Mouse (Mus musculus) ovary, adult 18-20 months (tissue): ENCODE measurements around the gene Nav2.

Experiments
- DNase-seq: peaks from one replicate; pipeline ENCODE4 v3.0.0; 2022; ENCODE audit warnings: low spot score, mixed read lengths

The Nav2 gene

GRCm38 (mm10) chr7:49523729-49524128 lies 615.2 kb downstream of the Nav2 start:
- peak; percentile 28 for DNase-seq

DNA sequence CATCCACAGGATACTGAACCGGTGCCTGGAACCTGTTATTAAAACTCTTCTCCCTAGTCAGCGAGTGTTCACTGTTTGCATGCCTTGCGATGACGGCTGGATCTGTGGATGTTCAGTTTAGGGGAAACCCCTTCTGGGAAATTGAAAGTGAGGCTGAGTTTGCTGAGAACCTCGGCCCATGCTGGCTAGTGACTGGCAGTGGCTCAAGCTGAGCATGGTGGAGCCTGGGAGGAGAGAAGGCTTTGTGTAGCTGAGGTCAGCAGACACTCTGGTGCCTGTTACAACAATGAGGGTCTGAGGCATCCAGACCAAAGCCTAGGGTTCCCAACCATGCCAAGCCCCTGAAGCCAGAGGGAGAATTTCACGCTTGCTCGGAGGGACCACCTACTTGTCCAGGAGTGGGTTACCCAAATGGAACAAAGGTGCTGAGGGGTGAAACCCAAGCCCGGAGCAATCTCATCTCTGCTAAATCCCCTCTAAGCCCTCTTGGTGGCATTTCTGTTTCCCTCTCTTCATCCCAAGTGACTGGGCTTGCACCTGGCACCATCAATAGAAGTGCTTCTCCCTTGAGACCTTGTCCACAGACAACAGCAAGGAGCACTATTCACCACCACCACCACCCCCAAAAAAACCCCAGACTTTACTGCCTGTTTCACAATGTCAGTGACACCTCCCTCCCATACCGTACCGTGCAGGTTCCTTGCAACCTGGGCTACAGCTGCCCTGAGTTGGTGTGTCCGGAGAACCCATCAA lies 617.0 kb downstream of the Nav2 start:
- DNase-seq = no peak

DNA sequence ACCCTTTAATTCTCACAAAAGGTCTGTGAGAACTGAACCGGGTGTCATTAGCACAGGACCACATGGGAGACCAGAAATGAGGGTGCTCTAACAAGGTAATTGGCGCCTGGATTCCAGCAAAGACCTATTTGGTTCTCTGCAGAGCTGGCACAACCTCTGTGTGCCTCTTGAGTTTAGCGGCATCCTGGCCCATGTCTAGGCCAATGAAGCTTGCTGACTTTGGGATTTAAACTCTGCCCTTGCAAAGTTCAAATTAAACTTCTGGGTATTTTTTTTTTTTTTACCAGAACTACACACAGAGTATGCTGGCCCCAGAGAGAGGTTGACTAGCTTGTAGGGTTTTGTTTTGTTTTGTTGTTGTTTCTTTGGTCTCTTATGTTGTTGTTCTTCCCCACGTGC lies 617.6 kb downstream of the Nav2 start:
- no peak for DNase-seq

GRCm38 (mm10) chr7:49527495-49527894 lies 619.0 kb downstream of the Nav2 start:
- DNase-seq = no peak

- DNase-seq = no peak
These were observed 619.4 kb downstream of the Nav2 start for GRCm38 (mm10) chr7:49527925-49528324.

GRCm38 (mm10) chr7:49529498-49529897 lies 621.0 kb downstream of the Nav2 start:
- no peak for DNase-seq

- DNase-seq = no peak
These were observed 625.1 kb downstream of the Nav2 start for GRCm38 (mm10) chr7:49533571-49533970.

DNA sequence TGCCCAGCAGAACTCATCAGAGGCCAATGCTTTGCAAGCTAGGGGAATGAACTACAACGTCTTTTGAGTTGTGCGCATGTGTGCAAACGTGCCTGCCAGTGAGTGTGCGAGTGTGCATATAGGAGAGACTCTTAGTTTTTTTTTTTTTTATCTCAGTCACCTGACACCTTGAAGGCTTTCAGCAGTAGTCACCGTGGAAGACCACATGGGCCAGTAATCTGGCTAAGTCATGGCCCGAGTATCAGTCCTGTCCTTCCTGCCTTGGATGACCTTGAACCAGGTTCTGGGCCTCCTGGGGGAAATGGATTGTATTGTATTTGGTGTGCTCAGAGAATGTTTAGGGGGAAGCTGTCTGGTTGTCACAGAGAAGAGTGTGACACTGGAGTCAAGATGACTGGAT lies 625.7 kb downstream of the Nav2 start:
- no peak for DNase-seq

GRCm38 (mm10) chr7:49538360-49538759 lies 629.8 kb downstream of the Nav2 start:
- DNase-seq = no peak

DNA sequence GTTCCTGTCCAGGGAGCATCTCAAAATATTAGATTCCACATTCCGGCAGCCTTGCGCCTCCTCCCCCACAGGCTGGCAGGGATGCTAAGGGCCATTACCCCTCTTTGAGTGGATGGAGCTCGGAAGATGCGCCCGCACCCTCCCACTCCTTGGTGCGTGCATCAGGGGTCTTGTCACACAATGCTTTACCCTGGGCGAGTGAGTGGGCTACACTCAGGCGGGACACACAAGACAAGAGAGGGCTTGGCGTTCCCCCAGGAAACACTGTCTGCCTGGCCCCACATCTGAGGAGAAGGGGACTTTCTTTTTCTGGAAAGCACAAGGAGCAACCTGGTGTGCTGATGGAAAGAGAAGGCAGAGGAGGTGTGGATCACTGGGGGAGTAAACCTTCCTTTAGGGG lies 631.7 kb downstream of the Nav2 start:
- DNase-seq = no peak

DNA sequence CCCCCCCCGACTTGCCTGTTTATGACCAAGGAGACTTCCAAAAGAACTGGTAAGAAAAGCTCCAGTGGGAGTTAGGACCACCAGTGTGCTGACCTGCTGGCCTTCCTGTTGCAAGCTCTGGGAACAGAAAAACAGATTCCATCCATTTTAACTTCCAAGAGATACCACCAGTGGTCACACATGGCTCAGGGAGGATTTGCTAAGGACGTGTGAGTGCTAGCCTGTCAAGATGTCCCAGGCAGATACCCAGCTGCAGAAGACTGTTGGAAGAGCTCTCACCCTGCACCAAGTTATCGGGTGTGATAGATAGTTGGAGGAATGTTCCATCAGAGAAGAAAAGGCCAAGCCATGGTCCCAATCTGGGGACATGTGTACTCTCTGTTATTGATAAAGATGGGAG lies 633.6 kb downstream of the Nav2 start:
- DNase-seq = no peak

DNA sequence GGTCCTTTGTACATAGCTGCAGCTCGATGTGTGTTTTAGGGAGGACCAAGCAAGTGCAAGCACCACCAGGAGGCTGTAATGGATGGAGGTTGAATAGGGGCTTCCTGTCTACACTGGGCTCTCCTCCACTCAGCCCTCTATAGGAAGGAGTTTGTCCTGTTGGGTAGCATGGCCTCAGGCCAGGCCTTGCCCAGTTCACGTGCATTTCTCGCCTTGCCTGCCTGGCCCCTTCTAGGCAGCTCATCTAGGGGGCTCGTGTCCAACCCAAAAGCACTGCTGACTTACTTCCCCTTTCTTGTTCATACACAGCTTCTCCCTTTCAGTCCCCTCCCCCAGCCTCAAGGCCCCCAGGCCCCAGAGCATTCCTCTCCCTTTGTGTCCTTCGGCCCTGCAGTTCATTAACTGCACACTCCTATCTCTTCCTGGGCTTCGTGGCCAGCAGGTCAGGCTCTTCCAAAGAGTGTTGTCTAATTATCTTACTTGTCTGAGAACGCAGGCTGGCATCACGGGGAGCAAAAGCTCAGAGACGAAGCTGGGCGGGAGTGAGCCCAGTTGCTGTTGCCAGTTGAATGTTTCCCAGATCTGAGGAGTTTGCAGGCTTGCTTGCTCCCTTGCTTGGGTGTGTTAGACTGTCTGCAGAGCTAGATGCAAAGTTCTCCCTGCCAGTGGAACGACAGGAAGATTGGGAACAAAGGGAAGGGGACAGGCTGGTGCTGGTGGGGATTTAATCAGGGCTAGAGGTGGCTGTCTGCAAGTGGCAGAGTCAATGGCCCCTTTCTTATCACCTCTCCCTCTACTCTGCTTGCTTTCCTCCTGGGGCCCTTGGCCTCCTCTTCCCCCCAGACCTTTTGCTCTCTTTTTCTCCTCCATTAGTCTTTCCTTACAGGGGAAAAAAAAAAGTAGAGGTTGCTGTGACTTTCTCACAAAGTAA lies 636.5 kb downstream of the Nav2 start:
- DNase-seq = peak; percentile 49

GRCm38 (mm10) chr7:49545706-49546097 lies 637.2 kb downstream of the Nav2 start:
- no peak for DNase-seq

GRCm38 (mm10) chr7:49548397-49548796 lies 639.9 kb downstream of the Nav2 start:
- DNase-seq = no peak

- DNase-seq = no peak
These were observed 644.9 kb downstream of the Nav2 start for GRCm38 (mm10) chr7:49553236-49553981.

DNA sequence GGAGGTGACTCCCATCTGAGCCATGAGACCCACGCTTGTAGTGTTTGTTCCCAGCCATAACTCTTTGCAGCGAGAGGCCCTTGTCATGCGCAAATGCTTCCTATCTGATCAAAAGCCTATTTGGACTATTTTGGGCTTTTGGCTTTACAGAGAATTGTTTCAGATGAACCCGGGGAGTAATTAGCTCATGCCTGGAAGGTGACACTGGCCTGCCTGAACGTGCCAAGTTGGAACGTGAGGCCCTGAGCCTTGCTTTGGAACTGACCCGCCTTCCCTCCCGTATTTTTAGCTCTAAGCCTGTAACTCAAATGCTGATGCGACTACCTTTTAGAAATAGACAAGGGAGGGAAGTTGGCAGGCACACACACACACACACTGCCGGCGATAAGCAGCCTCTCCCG lies 649.7 kb downstream of the Nav2 start:
- DNase-seq = no peak

GRCm38 (mm10) chr7:49558895-49559294 lies 650.4 kb downstream of the Nav2 start:
- DNase-seq = peak; percentile 15

DNA sequence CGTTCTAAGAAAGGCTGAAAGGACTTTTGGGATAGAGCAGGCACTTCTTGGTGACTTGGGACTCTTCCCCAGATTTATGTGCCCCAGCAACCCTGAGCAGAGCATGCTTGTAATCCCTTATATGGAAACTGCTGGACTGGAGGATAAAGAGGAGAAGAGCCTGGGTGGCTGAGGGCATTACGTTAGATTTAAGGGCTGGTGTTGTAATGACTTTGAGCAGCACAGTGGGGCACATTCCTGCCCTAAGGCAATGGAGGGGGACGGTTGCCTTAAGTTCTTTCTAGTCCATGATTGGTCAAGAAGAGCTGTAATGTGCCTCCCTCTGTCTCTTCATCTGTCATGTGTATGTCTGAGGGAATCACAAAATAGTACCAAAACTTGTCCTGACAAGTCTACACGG lies 651.5 kb downstream of the Nav2 start:
- DNase-seq = no peak

DNA sequence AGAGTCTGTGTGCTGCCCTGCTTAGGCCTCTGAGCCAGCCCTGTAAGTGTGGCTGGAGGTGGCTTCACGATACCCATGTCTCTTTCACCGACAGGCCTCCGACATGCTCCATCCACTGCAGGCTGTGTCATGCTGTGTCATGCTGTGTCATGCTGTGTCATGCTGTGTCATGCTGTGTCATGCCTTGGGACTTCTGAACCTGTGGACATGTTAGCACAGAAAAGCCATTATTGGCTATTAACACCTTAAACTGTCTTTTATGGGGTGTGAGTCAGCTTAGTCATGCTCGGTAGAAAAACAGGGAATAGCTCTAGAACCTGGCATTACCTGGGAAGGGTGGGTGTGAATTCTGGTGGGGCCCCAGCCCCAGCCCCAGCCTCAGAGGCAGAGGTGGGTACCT lies 653.9 kb downstream of the Nav2 start:
- no peak for DNase-seq

DNA sequence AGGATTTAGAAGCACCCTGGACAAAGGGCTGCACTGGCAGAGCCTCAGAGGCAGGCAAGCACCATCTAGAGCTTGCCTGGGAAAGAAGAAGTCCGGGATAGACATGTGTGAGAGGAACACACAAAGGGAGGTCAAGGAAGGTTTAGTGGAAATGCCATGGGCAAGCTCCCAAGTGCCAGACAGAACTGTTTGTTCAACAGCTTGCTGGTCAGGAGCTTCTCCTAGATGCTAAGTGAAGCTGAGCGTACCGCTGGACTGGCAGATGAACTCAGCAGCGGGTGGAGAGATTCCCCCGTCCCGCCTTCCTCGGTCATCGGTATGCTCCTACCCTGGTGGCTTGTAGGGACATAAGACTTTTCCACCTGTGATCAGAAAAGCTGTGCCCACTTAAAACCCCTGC lies 654.3 kb downstream of the Nav2 start:
- DNase-seq = no peak

- DNase-seq = no peak
These were observed 656.6 kb downstream of the Nav2 start for GRCm38 (mm10) chr7:49565084-49565483.

GRCm38 (mm10) chr7:49565798-49566197 lies 657.3 kb downstream of the Nav2 start:
- no peak for DNase-seq
